Mouse (Mus musculus): ENCODE results near the gene Olfr716. TPM values are rescaled to one million over a fixed set of nuclear protein-coding genes. Genes with fewer than 3 reads are reported as not detected.
A peak's percentile ranks its signal among the peaks of the same experiment; 100 is the strongest.
"Not testable (repeated sequence)": the region's sequence is repeated elsewhere in the genome, so short reads cannot be mapped to it uniquely, and the experiment has no call there.

Olfr716 gene
- polyA plus RNA-seq (2011; ENCODE audit: insufficient read depth, insufficient read length, low read depth, missing spikeins): not detected in 2 replicates

GRCm38 (mm10) chr7:107138027-107138426 lies at the start of gene Olfr716:
Olfr716 (plus strand) TSS chr7:107138327.
- H3K9ac ChIP-seq (ENCODE audit: low read depth, poor library complexity, severe bottlenecking); H3K9me3 ChIP-seq (replicated peaks; ENCODE audit: control insufficient read depth, insufficient read depth, low read length, poor library complexity, severe bottlenecking); H3K4me3 ChIP-seq (ENCODE audit: low read depth, low read length); H3K4me1 ChIP-seq (ENCODE audit: control insufficient read depth, insufficient read depth, low read length); H3K36me3 ChIP-seq (ENCODE audit: control insufficient read depth, insufficient read depth, low read length, poor library complexity, severe bottlenecking); H3K27ac ChIP-seq (ENCODE audit: insufficient read depth, low read length); H3K27me3 ChIP-seq (ENCODE audit: control insufficient read depth, insufficient read depth, low read length, poor library complexity, severe bottlenecking): not testable (repeated sequence)

GRCm38 (mm10) chr7:107092920-107093319 lies 45.2 kb upstream of the Olfr716 start, which contains the start of gene Olfr17:
Olfr17 (plus strand) TSS chr7:107093220.
- TF ChIP-seq EP300 (IDR thresholded peaks at IDR 0.05; ENCODE audit: insufficient read depth, low read depth, low read length) (no peak), POLR2A (IDR thresholded peaks at IDR 0.05; ENCODE audit: insufficient read depth, low read length) (no peak), CTCF (IDR thresholded peaks at IDR 0.05; ENCODE audit: low read depth, low read length) (no peak)
- Histone ChIP-seq H3K36me3 (ENCODE audit: control insufficient read depth, insufficient read depth, low read length, poor library complexity, severe bottlenecking) (no peaks in the 10 kb centered on the region), H3K9ac (ENCODE audit: low read depth, poor library complexity, severe bottlenecking) (no peak within 1 kb of the TSS), H3K9me3 (replicated peaks; ENCODE audit: control insufficient read depth, insufficient read depth, low read length, poor library complexity, severe bottlenecking) (no peaks in the 10 kb centered on the region), H3K4me3 (ENCODE audit: low read depth, low read length) (no peak within 1 kb of the TSS), H3K27me3 (ENCODE audit: control insufficient read depth, insufficient read depth, low read length, poor library complexity, severe bottlenecking) (no peaks in the 10 kb centered on the region), H3K27ac (ENCODE audit: insufficient read depth, low read length) (no peak within 1 kb of the TSS), H3K4me1 (ENCODE audit: control insufficient read depth, insufficient read depth, low read length) (no peaks in the 10 kb centered on the region)

- H3K9me3 ChIP-seq (replicated peaks; ENCODE audit: control insufficient read depth, insufficient read depth, low read length, poor library complexity, severe bottlenecking); H3K9ac ChIP-seq (ENCODE audit: low read depth, poor library complexity, severe bottlenecking); H3K27me3 ChIP-seq (ENCODE audit: control insufficient read depth, insufficient read depth, low read length, poor library complexity, severe bottlenecking); H3K36me3 ChIP-seq (ENCODE audit: control insufficient read depth, insufficient read depth, low read length, poor library complexity, severe bottlenecking); H3K4me3 ChIP-seq (ENCODE audit: low read depth, low read length); H3K27ac ChIP-seq (ENCODE audit: insufficient read depth, low read length); H3K4me1 ChIP-seq (ENCODE audit: control insufficient read depth, insufficient read depth, low read length): not testable (repeated sequence)
Observed at GRCm38 (mm10) chr7:107110269-107110668, 27.9 kb upstream of the Olfr716 start, which contains the start of gene Olfr715b. Olfr715b (minus strand) TSS chr7:107110369.

GRCm38 (mm10) chr7:107130983-107131382 lies 7.1 kb upstream of the Olfr716 start, which contains the start of gene Olfr715:
Olfr715 (minus strand) TSS chr7:107131083.
- H3K36me3 ChIP-seq (ENCODE audit: control insufficient read depth, insufficient read depth, low read length, poor library complexity, severe bottlenecking); H3K27ac ChIP-seq (ENCODE audit: insufficient read depth, low read length); H3K27me3 ChIP-seq (ENCODE audit: control insufficient read depth, insufficient read depth, low read length, poor library complexity, severe bottlenecking); H3K4me1 ChIP-seq (ENCODE audit: control insufficient read depth, insufficient read depth, low read length); H3K9me3 ChIP-seq (replicated peaks; ENCODE audit: control insufficient read depth, insufficient read depth, low read length, poor library complexity, severe bottlenecking); H3K9ac ChIP-seq (ENCODE audit: low read depth, poor library complexity, severe bottlenecking); H3K4me3 ChIP-seq (ENCODE audit: low read depth, low read length): not testable (repeated sequence)

- H3K4me3 ChIP-seq (ENCODE audit: low read depth, low read length): no peak within 1 kb of the TSS
Observed at GRCm38 (mm10) chr7:107166690-107167089, 28.6 kb downstream of the Olfr716 start, which contains the start of gene Nlrp14. Nlrp14 (plus strand) TSS chr7:107166990.

GRCm38 (mm10) chr7:107180406-107180805 lies 42.3 kb downstream of the Olfr716 start:
- H3K36me3 ChIP-seq (ENCODE audit: control insufficient read depth, insufficient read depth, low read length, poor library complexity, severe bottlenecking): no peaks in the 10 kb centered on the region
- H3K9ac ChIP-seq (ENCODE audit: low read depth, poor library complexity, severe bottlenecking): no peak overlapping the region
- H3K9me3 ChIP-seq (replicated peaks; ENCODE audit: control insufficient read depth, insufficient read depth, low read length, poor library complexity, severe bottlenecking): no peaks in the 10 kb centered on the region
- H3K27ac ChIP-seq (ENCODE audit: insufficient read depth, low read length): no peak overlapping the region
- H3K4me3 ChIP-seq (ENCODE audit: low read depth, low read length): no peak overlapping the region
- H3K4me1 ChIP-seq (ENCODE audit: control insufficient read depth, insufficient read depth, low read length): no peaks in the 10 kb centered on the region
- H3K27me3 ChIP-seq (ENCODE audit: control insufficient read depth, insufficient read depth, low read length, poor library complexity, severe bottlenecking): no peaks in the 10 kb centered on the region
- no peak for TF ChIP-seq POLR2A (IDR thresholded peaks at IDR 0.05; ENCODE audit: insufficient read depth, low read length)
- peak; percentile 37 for TF ChIP-seq CTCF (IDR thresholded peaks at IDR 0.05; ENCODE audit: low read depth, low read length)

More at GRCm38 (mm10) chr7:107166690-107167089, 28.6 kb downstream of the Olfr716 start, which contains the start of gene Nlrp14:
- Histone ChIP-seq H3K9ac (ENCODE audit: low read depth, poor library complexity, severe bottlenecking) (no peak within 1 kb of the TSS), H3K4me1 (ENCODE audit: control insufficient read depth, insufficient read depth, low read length) (no peaks in the 10 kb centered on the region), H3K36me3 (ENCODE audit: control insufficient read depth, insufficient read depth, low read length, poor library complexity, severe bottlenecking) (no peaks in the 10 kb centered on the region), H3K27ac (ENCODE audit: insufficient read depth, low read length) (no peak within 1 kb of the TSS), H3K9me3 (replicated peaks; ENCODE audit: control insufficient read depth, insufficient read depth, low read length, poor library complexity, severe bottlenecking) (no peaks in the 10 kb centered on the region), H3K27me3 (ENCODE audit: control insufficient read depth, insufficient read depth, low read length, poor library complexity, severe bottlenecking) (no peaks in the 10 kb centered on the region)
- TF ChIP-seq POLR2A (IDR thresholded peaks at IDR 0.05; ENCODE audit: insufficient read depth, low read length) (no peak), EP300 (IDR thresholded peaks at IDR 0.05; ENCODE audit: insufficient read depth, low read depth, low read length) (no peak), CTCF (IDR thresholded peaks at IDR 0.05; ENCODE audit: low read depth, low read length) (no peak)

Other genes starting within 250 kb of the Olfr716 start
- gene Olfr707, start 237.1 kb upstream of the Olfr716 start, polyA plus RNA-seq (2011; ENCODE audit: insufficient read depth, insufficient read length, low read depth, missing spikeins): not detected in 2 replicates
- not detected in 2 replicates for gene Olfr1532-ps1, start 230.3 kb upstream of the Olfr716 start, polyA plus RNA-seq (2011; ENCODE audit: insufficient read depth, insufficient read length, low read depth, missing spikeins)
- not detected in 2 replicates for gene Olfr709-ps1, start 206.1 kb upstream of the Olfr716 start, polyA plus RNA-seq (2011; ENCODE audit: insufficient read depth, insufficient read length, low read depth, missing spikeins)
- not detected in 2 replicates for gene Olfr710, start 190.0 kb upstream of the Olfr716 start, polyA plus RNA-seq (2011; ENCODE audit: insufficient read depth, insufficient read length, low read depth, missing spikeins)
- gene Olfr6, start 174.4 kb upstream of the Olfr716 start, polyA plus RNA-seq (2011; ENCODE audit: insufficient read depth, insufficient read length, low read depth, missing spikeins): not detected in 2 replicates
- not detected in 2 replicates for gene Olfr711, start 162.9 kb upstream of the Olfr716 start, polyA plus RNA-seq (2011; ENCODE audit: insufficient read depth, insufficient read length, low read depth, missing spikeins)
- gene Olfr2, start 132.3 kb upstream of the Olfr716 start, polyA plus RNA-seq (2011; ENCODE audit: insufficient read depth, insufficient read length, low read depth, missing spikeins): 0.11 TPM in 1 of 2 replicates, not detected in the other
- gene Olfr713, start 107.2 kb upstream of the Olfr716 start, polyA plus RNA-seq (2011; ENCODE audit: insufficient read depth, insufficient read length, low read depth, missing spikeins): 0.09 TPM in 1 of 2 replicates, not detected in the other
- gene Olfr714, start 67.3 kb upstream of the Olfr716 start, polyA plus RNA-seq (2011; ENCODE audit: insufficient read depth, insufficient read length, low read depth, missing spikeins): not detected in 2 replicates
- not detected in 2 replicates for gene Olfr17, start 45.1 kb upstream of the Olfr716 start, polyA plus RNA-seq (2011; ENCODE audit: insufficient read depth, insufficient read length, low read depth, missing spikeins)
- not detected in 2 replicates for gene Olfr715b, start 28.0 kb upstream of the Olfr716 start, polyA plus RNA-seq (2011; ENCODE audit: insufficient read depth, insufficient read length, low read depth, missing spikeins)
- gene Olfr715, start 7.2 kb upstream of the Olfr716 start, polyA plus RNA-seq (2011; ENCODE audit: insufficient read depth, insufficient read length, low read depth, missing spikeins): not detected in 2 replicates
- 0.42 TPM in 1 of 2 replicates, not detected in the other for gene Nlrp14, start 28.7 kb downstream of the Olfr716 start, polyA plus RNA-seq (2011; ENCODE audit: insufficient read depth, insufficient read length, low read depth, missing spikeins)
- gene Rbmxl2, start 71.1 kb downstream of the Olfr716 start, polyA plus RNA-seq (2011; ENCODE audit: insufficient read depth, insufficient read length, low read depth, missing spikeins): 19.3 and 27.3 TPM in 2 replicates
- 20.6 and 22.3 TPM in 2 replicates for gene Syt9, start 232.4 kb downstream of the Olfr716 start, polyA plus RNA-seq (2011; ENCODE audit: insufficient read depth, insufficient read length, low read depth, missing spikeins)

Measured in ES-Bruce4 (cell line).